Mouse (Mus musculus) left cerebral cortex, adult 9 months (tissue): ENCODE results near the gene Smg5.

Source experiments
- DNase-seq, 2 experiments: peaks; one replicate each; pipeline ENCODE4 v3.0.0; 2022; ENCODE audit warnings: low spot score in 2 of 2

Gene Smg5

DNA sequence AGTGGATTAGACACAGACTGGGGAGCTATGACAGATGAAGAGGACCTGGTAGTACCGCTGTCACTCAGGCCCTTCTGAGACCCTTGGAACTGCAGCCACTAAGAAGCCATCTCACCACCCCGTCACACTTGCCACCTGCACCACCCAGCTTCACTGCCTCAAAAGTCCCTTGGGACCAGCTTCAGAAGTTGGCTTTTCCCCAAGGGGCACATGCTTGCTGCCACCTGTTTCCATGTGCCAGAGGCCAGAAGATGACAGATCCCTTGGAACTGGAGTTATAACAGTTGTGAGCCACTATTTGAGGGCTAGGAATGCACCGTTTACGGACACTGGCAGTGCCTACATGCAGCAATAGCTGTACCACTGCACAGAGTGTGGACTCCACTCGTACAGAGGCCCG, 59.2 kb downstream of the Smg5 start:
- DNase-seq: no peak

DNA sequence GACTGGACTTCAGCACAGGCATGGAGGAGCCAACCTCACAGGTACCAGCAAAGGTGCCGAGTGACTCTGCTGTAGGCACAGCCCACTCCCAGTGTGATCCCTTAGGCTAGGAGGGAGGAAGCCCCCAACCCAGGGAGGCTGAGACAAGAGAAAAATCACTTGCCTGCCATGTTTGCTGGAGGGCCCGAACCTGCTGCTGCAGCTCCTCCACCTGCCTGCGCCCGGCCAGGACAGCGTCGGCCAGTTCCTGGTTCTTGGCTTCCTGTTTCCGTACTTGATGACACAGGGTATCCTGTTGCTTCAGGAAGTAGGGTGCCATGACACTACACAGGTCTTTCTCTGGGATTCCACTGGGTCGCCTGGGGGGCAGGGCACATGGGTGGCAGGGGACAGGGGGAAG, 59.7 kb downstream of the Smg5 start:
- no peak for DNase-seq

DNA sequence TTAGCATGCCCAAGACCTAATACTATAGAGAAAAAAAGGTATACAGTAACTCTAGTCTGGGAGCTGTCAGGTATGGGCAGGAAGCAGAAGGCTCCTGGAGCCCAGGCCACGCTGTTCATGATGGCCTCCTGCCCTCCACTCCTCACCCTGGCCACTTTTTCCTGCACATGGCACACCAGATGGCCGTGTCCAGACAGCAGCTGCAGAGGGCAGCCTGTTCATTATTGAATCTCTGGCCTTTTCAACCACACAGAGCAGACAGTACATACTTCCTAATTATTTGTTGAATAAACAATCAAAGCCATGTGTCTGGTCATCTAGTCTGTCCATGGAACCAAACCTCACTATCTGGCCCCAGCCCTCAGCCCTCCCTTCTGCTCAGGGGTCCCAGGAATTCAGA, 62.6 kb downstream of the Smg5 start:
- DNase-seq: no peak

DNA sequence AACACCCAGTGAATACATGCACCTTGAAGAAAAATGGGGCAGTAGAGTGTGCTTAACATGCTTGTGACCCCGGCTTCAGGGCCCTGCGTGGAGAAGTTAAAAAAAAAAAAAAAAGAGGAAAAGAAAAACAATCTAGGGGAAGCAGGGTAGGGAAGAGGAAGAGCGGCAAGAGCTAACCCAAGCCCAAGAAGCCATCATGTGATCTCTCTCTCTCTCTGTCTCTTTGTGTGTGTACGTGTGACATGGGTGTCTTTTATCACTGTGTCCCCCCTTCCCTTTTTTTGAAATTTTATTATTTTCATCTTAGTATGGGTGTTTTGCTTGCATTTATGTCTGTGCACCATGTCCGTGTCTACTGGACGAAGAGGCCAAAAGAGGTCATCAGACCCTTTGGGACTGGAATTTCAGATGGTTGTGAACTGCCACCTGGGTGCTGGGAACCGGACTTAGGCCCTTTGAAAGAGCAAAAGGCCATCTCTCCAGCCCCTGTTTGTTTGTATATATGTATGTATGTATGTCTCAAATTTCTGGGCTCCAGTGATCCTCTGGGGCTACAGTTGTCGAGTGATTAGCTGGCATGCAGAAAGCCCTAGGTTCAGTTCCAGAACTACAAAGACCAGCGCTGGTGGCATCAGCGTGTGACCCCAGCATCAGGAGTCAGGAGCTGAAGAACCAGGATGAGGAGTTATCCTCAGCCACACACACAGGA, 67.6 kb downstream of the Smg5 start:
- DNase-seq: no peak

DNA sequence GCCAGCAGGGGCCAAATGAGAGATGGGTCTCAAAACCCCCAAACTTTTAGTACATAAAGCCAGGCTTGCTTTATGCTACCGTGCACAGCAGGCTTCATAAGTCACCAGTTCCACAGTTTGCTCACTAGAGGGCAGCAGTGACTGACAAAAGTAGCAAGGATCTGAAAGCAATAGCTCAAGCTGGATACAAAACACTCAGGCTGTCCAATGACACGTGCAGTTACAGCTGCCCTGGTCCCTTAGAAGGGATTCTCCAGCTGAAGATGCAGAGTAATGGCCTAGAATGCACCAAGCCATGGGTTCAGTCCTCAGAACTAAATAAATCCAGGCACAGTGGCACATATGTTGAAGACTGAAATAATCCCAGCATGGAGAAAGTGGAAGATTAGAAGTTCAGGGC, 71.0 kb downstream of the Smg5 start:
- peak; percentile 49 to 74 for DNase-seq

DNA sequence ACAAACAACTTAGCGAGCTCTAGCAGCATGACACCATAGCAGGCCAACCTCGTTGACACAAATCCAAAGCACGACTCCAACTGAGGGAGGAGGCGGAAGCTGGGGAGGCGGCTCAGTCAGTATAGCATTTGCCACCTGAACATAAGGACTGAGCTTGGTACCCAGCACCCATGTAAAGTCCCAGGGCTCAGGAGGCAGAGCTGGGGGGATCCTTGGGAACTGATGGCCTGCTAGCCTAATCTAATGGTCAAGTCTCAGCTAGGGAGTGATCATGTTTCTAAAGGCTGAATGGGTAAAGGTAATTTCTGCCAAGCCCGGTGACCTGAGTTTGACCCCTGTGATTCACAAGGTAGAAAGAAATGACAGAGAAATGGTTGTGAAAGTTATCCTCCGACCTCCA, 71.5 kb downstream of the Smg5 start:
- DNase-seq: no peak

DNA sequence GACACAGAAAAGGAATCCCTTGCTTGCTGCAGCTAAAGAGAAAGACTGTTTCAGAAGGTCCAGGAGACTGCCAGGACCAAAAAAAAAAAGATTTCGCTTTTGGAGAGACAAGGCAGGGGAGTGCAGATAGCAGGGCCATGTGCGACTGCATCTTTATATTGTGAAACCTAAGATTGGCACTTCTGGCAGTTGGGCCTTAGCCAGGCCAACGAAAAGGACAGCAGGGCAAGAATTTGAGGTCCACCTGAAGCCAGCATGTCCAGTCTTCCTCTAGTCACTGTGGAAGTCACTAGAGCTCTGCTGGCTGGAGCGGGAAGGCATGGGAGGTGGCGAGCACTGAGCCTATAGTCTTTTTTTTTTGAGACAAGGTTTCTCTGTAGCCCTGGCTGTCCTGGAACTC, 72.9 kb downstream of the Smg5 start:
- no peak for DNase-seq

DNA sequence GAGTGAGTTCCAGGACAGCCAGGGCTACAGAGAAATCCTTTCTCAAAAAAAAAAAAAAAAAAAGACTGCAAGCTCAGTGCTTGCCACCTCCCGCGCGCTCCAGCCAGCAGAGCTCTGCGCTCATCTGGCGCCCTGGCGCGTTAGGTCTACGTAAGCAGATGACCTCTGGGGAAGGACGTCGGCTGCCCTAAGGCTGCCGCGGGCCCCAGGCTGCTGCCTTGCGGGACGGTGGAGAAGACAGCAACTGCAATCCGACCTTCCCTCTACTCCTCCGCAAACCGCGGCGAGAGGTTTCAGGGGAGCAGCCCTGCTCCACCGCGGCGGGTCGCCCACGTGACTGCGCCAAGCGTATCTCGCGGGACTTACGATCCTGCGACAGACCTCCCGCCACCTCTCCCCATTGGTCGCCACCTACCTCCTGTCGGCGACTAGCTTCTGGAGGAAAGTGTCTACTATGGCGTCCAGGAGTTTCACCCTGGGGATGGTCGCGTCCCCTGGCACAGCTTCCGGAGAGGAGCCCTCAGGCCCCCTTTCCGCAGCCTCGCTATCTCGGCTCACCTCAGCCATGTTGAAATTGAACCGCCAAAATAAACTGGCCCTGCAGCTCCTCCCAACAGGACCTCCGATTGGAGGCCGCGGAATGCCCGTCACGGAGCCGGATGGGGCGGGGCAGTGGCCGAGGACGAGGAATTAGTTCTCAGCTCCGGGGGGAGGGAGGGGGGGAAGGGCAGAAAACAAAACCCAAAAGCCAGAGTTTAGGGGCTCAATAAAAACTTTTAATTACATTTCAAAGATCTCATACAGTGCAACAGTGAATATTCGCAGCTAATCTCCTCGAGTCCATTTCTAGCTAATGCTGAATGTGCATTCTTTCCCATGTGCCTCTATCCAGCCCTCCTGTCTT, 73.9 kb downstream of the Smg5 start, which contains the start of gene Pmf1:
Pmf1 (minus strand) TSS at position 591 of the 904 bp plus-strand sequence.
- DNase-seq: peak; percentile 86 to 89

DNA sequence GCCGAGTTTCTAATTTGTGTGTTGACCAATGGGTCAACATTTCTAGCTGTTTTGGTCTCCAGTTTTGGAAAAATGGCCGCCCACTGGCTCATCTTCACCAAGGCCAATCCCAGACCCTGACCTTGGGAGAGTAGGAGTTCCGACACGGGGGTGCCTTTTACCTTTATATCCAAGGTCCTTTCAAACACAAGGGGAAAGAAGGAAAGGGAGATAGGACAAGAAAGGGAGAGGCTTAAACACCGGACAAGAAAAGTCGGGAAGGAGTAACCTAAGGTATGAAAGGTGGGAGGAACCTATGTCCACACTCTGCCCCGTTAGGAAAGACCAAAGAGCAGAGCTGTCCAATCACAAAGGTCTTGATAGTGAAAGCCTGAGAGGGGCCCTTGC, 74.6 kb downstream of the Smg5 start:
- no peak for DNase-seq

DNA sequence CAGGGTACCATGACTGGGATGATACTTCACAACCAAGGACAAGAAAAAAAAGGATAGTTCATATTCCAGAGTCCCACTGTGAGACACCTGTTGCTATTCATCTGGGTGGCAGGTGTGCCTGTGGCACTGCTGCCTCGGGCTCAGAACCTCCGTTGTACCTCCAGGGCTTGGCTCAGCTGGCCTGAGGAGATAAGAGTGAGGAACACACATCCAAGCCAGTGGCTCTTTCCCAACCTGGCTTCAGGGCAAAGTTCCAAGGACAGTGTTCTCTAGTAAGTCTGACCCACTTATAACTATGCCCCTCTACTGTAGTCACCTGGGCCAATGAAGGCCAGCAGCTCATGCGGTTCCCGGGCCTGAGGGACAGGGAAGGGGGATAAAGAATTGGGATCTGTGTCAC, 75.6 kb downstream of the Smg5 start:
- DNase-seq: no peak
